Mouse (Mus musculus) lung, adult 10 weeks (tissue): ENCODE results near the gene Myd88. TPM values are rescaled to one million over a fixed set of nuclear protein-coding genes. Genes with fewer than 3 reads are reported as not detected.

Experiments used
- polyA plus RNA-seq: library from polyadenylated mRNA; stranded (reverse); fragments of 350-450 nt; fragmentation: Illumina TruSeq; extraction: RNeasy Lipid Tissue Mini Kit (QIAGEN cat#74804); gene quantifications from one replicate; pipeline ENCODE4 v1.2.3, GENCODE M21; 2014; ENCODE audit warnings: low read depth, low replicate concordance; ENCODE audit not compliant: insufficient read depth

Gene Myd88
- 35.8 TPM for polyA plus RNA-seq

DNA sequence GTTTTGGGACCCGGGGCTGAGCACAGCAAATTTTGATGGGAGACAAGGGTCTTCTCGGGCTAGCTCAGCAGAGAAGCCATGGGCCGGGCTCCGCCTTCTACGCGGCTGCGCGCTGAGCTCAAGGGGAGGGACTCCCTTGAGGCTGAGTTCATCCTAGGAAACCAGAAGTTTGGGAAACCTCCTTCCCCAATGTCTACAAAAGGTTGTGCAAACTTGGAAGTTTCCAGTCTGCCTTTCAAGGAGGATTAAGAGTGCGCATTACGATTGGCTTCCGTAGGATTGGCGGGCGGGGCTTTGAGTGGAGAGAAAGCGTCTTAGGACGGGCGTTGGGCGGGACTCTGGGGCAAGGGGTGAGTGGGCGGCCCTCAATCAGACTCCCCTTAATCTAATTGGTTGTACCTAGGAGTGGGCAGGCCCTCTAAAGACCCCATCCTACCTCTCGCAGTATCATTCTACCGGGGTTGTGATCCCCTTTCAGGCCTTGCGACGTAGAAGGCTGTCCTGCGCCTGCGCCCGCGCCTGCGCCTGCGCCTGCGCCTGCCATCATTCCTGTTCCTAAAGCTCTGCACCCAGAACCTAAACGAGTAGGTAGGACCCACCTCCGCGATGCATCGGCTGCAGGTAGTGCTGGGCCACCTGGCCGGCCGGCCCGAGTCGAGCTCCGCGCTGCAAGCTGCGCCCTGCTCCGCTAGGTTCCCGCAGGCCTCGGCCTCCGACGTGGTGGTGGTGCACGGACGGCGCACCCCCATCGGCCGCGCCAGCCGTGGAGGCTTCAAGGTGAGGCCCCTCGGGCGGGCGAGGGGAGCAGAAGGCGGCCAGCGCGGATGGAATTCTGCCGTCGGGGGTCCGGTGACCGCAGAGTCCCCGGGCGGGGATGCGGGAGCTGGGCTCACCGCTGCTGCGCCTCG, at the start of gene Myd88:
Gene Myd88 (minus strand): TSS at position 503 of the 908 bp plus-strand sequence.

DNA sequence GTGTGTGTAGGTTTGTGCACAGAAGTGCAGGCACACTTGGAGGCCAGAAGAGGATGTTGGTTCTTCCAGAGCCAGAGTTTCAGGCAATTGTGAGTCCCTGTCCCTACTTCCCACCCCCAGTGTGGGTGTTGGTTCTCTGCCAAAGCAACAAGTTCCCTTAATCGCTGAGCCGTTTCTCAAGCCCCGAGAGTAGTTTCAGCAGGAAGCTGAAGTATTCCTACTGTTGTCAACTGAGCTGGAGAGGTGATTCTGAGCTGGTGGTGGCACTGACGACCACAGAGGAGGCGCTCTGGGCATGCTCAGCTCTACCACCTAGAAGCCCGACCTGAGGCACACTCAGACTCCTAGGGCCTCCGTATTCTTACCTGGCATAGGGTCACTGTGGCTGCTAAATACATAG, 24.1 kb upstream of the Myd88 start, which contains the start of gene Slc22a14:
Gene Slc22a14 (minus strand): TSS at position 270 of the 400 bp plus-strand sequence.

DNA sequence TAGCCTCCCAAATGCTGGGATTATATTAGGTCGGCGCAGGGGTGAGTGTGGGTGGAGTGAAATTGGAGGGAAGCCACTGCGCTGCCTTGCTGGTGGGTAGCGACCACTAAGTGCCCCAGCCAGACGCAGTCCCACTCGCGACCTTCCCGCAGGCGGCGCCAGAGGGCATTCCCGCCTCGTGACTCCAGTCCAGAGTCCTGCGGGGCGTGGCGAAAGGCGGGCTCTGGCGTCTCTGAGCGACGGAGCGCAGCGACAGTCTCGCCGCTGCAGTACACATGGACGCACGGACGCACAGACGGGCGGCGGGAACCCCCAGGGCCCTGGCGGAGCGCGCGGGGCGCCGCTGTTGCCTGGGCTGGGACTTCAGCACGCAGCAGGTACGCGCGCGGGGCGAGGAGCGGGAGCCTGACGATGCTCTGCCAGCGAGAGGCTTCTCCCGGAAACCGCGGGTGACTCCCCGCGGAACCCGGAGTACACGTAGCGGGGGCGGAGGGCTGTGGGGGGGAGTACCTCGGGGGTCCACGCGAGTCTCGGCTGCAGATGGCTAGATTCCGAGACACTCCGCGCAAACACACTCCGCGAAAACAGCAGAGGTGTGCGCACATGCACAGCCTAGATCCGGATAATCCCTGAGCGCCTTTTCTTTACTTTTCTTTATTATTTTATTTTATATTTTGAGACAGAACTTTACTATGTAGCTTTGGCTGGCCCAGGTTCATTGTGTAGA, 16.3 kb upstream of the Myd88 start, which contains the start of gene Xylb:
Gene Xylb (plus strand): TSS at position 51 of the 727 bp plus-strand sequence.

DNA sequence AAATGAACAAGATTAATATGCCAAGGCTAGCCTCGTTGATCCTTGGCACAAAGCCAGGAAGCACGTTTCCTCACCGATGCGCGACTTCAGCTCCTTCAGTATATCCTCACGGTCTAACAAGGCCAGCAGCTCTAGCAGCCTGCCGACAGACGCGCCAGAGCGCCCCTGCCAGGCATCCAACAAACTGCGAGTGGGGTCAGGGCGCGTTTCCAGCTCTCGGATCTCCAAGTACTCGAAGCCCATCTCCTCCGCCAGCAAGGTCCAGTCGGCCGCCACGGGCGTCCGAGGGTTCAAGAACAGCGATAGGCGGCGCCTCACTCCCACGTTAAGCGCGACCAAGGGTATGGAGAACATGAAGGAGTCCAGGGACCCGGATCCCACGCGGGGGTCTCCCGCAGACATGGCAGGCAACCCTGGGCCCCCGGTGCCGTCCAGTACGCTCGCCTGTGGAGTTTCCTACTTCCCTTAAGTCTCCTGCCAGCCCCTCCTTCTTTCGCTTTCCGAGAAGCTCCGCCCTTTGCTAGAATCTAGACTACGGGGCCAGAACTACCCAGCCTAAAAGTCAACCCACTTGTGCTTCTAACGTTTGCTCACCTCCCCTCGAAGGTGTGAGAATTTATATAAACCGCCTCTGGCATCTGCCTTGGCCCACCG, 1.5 kb downstream of the Myd88 start, which contains the start of gene Acaa1a:
Gene Acaa1a (plus strand): TSS at position 119 of the 654 bp plus-strand sequence.

DNA sequence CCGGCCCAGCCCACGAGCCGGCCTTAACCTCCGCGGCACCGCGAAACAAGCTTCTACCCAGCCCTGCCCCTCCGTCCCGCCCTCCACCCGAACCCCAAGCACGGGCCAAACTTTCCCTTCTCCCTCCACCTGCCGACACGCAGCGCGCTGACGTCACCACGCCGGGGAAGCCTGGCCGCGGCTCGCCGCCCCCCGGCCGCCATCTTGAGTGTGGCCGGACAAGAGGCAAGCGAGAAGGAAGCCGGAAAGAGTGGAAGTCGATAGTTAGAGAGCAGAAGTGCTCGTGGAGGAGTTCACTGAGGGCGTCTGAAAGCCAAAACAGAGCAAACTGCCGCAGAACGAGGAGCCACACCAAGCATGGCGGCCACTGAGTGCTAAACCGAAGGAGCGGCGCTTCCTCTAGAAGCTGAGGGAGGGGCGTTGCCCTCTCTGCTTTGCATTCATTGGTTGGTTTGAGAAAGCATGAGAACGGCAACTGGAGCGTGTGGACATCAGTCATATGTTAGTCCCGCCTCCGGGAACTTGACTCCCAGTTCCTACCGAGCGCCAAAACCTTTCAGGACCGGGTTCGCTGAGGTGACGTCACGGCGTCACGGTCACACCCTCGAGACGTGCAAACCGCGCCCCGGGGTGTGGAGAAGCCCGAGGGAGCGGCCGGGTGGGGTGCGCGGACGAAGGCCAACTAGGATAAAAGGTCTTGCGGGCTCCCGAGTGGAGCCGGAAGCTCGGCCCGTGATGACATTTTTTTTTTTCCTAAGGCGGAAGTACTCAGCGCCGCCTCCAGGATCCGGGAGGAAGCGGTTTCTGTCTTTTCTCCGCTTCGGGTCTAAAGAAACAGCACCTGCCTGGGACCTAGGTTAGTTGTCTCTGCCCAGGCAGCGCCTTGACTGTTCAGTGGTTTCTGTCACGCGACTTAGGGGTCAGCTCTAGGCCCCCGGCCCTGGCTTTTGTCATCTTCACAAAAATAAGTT, 18.6 kb downstream of the Myd88 start, which contains the start of gene Oxsr1:
Gene Oxsr1 (minus strand): TSS at position 139 of the 971 bp plus-strand sequence.

Other genes starting within 250 kb of the Myd88 start
- gene Plcd1, start 247.9 kb downstream of the Myd88 start, polyA plus RNA-seq, result 6.0 TPM
- 2.2 TPM for gene Dlec1, start 238.9 kb downstream of the Myd88 start, polyA plus RNA-seq
- gene Acaa1b, start 184.3 kb downstream of the Myd88 start, polyA plus RNA-seq, result 11.7 TPM
- gene Gm47289, start 182.2 kb downstream of the Myd88 start, polyA plus RNA-seq, result not detected
- gene Slc22a13, start 132.3 kb downstream of the Myd88 start, polyA plus RNA-seq, result not detected
- gene Oxsr1, start 19.0 kb downstream of the Myd88 start, polyA plus RNA-seq, result 17.2 TPM
- gene Acaa1a, start 1.7 kb downstream of the Myd88 start, polyA plus RNA-seq, result 104 TPM
- gene Xylb, start 16.0 kb upstream of the Myd88 start, polyA plus RNA-seq, result 1.7 TPM
- 1.2 TPM for gene Slc22a14, start 24.1 kb upstream of the Myd88 start, polyA plus RNA-seq
- 1.6 TPM for gene Acvr2b, start 60.7 kb upstream of the Myd88 start, polyA plus RNA-seq
- gene Exog, start 103.5 kb upstream of the Myd88 start, polyA plus RNA-seq, result 4.7 TPM
- gene Scn5a, start 237.6 kb upstream of the Myd88 start, polyA plus RNA-seq, result 1.1 TPM